Mouse (Mus musculus): ENCODE measurements around the gene Lta.

Gene Lta

DNA sequence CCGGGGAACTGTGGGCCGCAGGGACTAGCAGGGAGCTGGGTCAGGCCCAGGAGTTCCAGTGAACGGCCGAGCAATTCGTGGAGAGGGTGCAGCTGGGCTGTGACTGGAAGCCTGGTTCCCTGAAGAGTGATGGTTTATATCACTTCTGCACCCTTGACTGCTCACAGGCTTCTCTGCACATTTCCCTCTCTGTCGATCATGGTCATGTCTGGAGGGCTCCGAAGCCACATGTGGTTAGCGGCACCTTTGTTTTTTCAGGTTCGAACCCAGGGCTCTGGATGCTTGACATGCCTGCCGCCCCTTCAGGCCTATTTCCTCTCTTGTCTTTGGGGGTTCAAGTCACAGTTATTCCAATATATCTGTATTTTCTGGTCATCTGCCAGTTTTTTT lies 224 bp upstream of the Lta start:
- DNase-seq, result no peak

GRCm38 (mm10) chr17:35202442-35202841 lies 2.7 kb downstream of the Lta start:
- DNase-seq, result no peak

DNA sequence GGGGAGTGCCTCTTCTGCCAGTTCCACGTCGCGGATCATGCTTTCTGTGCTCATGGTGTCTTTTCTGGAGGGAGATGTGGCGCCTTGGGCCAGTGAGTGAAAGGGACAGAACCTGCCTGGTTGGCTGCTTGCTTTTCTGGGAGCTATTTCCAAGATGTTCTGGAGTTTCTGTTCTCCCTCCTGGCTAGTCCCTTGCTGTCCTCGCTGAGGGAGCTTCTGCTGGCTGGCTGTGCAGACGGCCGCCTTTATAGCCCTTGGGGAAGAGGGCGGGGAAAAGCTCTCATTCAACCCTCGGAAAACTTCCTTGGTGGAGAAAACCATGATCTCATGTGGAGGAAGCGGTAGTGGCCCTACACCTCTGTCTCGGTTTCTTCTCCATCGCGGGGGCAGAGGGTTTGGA lies 3.4 kb downstream of the Lta start, which contains the start of gene Tnf:
Gene Tnf, minus strand, starts transcription at position 221 of the 400 bp plus-strand sequence.
- peak; percentile 68 for DNase-seq

DNA sequence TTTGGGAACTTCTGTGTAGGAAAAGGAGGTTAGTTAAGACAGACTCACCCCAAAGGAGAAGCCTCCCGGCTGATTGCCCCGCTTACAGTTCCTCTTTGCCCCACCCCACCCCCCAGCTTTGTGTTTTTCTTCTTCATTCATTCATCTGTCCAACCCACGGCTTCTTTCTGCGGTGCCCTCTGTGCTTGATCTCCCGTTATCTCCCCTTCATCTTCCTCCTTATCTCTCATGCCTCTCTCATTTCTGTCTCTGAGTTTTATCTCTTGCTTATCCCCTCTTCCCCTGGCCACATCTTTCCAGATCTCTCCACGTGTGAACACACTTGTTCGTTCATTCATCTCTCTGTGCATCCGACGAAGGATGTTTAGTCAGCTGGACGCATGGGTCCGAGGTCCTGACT lies 4.0 kb downstream of the Lta start:
- DNase-seq, result no peak

DNA sequence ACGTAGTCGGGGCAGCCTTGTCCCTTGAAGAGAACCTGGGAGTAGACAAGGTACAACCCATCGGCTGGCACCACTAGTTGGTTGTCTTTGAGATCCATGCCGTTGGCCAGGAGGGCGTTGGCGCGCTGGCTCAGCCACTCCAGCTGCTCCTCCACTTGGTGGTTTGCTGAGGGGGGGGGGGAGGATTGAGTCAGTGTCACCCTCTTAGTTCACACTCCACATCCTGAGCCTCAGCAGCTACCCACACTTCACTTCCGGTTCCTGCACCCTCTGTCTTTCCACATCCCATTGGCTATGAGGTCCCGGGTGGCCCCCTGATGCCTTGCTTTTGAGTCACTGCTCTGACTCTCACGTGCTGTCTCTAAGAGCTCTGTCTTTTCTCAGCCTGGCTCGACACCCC lies 4.8 kb downstream of the Lta start:
- DNase-seq, result no peak

DNA sequence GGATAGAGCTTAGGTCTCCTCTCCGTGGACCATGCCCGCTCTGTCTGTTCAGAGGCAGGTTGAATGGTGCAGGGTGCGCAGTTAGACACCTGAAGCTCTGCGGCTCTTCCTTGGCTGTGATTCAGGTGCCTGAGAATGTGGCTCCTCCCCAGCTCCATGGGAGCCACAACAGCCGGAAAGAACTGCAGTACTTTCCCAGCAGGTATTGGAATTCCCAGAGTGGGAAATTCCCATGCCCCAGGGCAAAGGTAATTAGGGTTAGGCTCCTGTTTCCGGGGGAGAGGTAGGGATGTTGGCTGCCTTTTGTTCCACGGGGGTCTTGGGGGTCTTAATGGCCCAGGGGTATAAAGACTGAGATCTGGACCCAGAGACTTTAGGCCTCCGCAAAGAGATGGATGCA lies 6.2 kb downstream of the Lta start:
- no peak for DNase-seq

DNA sequence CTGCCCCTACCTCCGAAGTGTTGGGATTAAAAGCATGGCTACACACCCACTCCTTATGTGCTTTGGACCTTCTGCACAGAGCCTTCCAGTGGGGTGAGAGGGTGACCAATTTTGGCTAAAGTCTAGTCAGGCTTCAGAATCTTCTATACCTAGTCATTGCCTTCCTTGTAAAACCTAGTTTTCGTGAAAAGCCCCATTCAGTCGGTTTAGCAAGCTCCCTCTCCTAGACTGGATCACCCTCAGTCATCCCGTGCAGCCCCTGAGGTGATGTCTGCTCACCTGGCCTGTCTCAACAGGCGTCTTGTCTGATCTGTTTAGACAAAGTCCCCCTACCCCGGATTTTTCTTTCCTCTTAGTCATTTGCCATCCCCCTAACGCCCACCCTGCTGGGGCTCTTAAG lies 7.1 kb downstream of the Lta start:
- DNase-seq, result no peak

DNA sequence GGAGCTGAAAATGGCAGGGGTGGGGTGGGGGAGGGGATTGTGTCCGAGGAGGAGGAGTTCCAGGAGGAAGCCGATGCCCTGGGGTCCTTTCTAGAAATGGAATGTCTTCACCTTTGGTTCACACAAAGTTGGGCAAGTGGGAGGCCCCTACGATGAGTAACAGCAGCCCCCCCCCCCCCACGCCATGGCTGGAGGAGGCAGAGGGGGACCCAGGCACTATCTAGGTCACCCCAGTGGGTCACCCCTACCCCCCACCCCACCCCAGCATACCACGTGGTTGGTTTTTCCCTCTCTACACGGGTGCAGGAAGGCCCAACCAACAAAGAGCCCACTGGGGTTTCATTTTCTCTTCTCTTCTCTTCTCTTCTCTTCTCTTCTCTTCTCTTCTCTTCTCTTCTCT lies 8.0 kb downstream of the Lta start:
- DNase-seq, result no peak

GRCm38 (mm10) chr17:35196321-35196641 lies 8.9 kb downstream of the Lta start:
- no peak for DNase-seq

DNA sequence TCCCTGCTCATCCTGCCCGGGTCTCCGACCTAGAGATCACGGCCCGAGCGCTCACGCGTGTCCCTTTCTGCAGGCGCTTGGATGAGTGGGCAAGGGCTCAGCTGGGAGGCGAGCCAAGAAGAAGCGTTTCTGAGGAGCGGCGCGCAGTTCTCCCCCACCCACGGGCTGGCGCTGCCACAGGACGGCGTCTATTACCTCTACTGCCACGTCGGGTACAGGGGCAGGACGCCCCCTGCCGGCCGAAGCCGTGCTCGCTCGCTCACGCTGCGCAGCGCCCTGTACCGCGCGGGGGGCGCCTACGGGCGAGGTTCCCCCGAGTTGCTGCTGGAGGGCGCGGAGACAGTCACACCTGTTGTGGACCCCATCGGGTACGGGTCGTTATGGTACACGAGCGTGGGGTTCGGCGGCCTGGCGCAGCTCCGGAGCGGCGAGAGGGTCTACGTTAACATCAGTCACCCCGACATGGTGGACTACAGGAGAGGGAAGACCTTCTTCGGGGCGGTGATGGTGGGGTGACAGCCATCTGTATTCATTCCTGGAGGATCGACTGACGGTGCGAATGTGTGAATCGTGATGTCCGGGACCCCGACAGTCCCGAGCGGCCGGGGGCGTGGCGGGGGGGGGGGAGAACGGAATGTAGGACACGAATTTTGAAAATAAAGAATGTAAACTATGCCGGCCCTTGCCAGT lies 9.4 kb downstream of the Lta start:
- peak; percentile 91 for DNase-seq

DNA sequence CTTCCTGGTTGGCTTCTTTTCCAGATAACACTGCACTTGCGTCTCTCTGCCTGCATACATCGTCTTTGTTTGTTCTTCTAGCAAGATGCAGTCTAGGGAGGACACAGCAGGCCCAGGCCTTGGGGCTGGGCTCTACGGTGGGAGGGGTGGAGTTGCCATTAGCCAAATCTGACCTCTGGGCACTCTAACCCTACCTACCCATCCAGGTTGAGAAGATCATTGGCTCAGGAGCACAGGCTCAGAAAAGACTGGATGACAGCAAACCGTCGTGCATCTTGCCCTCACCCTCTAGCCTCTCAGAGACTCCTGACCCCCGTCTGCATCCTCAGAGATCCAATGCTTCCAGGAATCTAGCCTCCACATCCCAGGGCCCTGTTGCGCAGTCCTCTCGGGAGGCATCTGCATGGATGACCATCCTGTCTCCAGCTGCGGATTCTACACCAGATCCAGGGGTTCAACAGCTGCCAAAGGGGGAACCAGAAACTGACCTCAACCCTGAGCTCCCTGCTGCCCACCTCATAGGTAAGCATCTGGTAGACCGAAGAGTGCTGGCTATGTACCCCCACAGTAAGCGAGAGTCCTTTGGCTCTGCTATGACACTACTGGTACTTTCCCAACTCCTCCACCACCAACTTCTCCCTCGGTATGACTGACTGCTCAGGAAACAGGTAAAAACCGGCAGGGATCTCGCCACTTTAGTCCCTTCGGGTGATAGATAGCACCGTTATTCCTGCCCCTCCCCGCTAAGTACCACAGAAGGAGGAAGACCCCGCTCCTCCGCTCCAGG lies 10.1 kb downstream of the Lta start:
- DNase-seq, result no peak

GRCm38 (mm10) chr17:35193881-35194843 lies 11.0 kb downstream of the Lta start, which contains the start of gene Ltb:
TSS of gene Ltb (plus strand) at chr17:35194439.
- DNase-seq, result no peak

DNA sequence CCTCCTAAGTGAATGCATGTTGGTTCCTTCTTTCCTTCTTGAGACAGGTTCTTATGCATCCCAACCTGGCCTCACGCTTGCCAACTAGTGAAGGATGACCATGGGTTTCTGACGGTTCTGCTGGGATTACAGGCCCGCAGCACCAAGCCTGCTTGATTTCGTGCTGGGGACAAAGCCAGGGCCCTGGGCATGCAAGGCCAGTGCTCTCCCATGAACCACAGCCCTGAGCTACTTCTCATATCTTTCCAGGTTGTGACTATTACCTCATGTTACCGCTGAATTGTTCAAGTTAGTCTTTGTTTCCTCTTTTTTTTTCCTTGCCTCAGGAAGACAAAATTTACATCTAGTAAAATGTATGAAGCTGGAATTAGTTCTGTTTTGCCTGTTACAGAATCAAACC lies 12.2 kb downstream of the Lta start:
- no peak for DNase-seq

DNA sequence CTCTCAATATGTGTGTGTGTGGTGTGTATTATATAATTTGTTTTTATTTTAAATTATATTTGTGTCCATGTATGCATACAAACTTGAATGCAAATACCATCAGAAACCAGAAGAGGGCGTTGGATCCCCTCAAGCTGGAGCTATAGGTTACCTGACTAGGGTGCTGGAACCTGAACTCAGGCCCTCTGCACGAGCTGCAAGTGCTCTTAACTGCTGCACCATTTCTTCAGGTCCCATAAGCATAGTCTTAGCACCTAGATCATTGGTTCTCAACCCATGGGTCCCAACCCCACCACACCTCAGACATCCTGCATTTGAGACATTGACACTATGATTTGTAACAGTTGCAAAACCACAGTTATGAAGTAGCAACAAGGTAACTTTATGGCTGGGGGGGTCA lies 13.4 kb downstream of the Lta start:
- DNase-seq, result no peak

- no peak for DNase-seq
Observed at GRCm38 (mm10) chr17:35190096-35190495, 15.1 kb downstream of the Lta start.

- no peak for DNase-seq
Observed at GRCm38 (mm10) chr17:35189186-35189585, 16.0 kb downstream of the Lta start.

DNA sequence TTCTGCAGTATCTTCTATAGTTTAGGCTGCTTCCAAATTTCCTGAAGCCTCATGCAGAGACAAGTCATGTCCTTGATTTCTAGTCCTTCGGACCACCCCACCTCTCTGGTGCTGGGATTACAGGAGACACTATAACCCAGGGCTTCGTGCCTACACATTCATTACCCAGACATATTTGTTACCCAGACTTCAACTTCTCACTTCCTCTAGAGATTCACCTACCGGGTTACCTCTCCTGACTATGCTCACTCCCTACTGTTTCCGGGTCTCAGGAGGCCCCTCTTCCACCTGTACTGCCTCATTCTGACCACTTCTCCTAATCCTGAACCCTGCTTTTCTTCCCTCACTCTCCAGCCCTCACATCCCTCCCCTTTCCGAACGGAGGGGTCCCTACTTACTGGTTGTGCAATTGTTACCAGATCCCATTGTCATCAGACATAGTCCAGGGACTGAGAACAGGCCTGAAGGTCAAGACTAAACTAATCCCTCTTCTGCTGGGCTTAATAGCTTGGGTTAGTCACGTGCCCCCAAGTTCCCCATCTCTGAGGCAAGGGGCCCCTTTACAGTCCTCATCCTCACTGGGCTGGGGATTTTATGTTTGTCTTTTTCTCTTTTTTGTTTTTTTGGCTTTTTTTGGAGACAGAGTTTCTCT lies 17.1 kb downstream of the Lta start, which contains the start of gene Lst1:
Gene Lst1, minus strand, starts transcription at position 481 of the 652 bp plus-strand sequence.
- no peak for DNase-seq

DNA sequence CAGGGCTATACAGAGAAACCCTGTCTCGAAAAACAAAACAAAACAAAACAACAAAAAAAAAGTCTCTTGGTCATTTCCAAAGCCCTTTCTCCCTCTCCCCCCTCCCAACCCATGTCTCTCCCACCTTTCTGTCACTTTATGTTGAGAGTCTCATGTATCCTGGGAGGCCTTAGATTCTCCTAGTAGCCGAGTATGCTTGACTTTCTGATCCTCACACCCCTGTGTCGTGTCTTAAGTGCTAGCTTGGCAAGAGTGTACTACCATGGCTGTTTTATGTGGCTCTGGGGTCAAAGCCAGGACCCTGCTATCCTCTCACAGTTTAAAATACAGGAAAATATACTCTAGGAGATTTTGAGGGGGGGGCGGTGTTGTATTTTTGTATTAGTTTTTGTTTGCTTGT lies 17.8 kb downstream of the Lta start:
- DNase-seq, result no peak

DNA sequence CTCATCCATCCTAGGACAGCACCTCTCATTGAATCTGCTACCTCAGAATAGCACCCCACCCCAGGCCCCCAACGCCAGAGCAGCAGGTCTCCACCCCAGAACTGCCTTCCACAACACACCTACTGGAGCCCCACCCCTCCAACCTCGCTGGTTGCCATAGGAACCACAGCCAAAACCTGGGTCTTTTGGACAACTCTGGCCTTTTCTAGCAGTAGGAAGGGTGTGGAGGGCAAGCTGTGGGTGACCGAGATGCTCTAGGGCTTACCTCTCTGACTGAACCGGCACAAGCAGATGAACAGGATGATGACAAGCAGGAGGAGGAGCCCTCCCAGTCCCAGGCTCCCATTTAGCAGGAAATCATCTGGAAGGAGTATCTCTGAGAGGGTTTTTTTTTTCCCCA lies 18.5 kb downstream of the Lta start:
- peak; percentile 48 for DNase-seq

DNA sequence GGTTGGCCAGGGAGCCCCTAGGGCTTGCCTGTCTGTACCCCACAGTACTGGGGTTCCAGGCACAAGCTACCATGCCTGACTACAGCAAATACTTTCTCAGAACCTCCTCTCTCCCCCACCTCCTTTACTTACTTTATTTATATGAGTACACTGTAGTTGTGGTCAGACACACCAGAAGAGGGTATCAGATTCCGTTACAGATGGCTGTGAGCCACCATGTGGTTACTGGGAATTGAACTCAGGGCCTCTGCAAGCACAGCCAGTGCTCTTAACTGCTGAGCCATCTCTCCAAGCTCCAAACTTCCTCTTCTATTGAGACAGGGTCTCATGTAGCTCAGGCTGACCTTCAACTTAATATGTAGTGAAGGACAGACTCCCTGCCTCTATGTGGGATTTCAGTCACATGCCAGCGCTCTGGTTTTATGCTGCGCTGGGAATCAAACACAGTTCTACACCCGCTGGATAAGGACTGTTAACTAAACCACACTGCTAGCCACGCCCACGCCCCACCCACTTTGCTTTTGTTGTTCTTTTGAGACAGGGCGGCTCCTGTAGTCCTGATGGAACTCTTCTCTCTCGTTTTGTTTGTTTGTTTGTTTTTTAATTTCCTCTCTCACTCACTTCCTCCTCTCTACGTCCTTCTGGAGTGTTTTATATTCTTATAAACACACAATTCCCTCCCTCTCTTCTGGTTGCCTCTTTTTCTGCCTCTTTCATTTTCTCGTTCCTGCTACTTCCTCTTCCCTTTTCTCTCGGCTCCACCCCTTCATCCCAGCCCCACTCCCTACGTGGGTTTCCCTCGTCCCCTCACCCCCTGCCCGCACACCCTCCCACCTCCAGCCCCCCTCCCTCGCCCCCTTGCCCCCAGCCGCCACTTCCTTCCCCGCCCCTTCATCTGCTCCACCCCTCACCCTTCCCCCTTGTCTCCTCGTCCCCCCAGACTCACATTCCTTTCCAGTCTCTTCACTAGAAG lies 19.2 kb downstream of the Lta start:
- DNase-seq, result peak; percentile 88

DNA sequence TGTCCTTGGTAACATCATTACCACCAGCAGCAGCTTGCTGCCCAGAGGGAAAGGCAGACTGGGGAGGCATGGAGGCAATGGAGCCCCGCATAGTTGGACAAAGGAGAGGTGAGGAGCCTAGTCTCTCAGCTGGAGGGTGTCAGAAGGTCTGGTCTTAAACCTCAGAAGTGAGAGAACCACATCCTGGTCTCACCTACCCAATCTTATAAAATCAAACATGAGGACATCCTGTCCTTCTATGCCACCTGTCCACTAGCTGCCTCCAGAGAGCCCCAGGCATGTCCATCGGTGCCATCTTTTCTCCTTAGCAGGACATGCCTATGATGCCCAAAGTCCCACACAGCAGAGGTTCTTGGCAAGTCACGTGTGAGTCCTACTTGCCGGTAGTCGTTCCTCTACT lies 25.1 kb downstream of the Lta start:
- DNase-seq, result no peak

DNA sequence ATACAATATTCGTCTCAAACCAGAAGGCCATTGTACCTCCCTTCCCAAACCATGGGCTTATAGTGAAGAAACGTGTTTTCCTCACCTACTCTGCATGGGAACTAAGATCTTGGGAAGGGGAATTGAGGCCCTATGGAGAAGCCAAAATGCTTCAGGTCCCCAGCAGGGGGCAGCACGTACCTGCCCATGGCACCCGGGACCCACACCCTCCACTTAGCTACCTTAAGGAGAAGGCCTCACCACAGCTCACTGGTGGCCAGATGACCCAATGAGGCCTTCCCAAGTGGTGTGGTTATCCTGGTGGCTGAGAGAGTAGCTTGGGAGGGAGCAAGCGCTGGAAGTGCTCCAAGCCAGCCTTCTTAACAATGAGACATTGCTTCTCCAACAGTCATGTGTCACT lies 26.6 kb downstream of the Lta start:
- DNase-seq, result peak; percentile 88
